Mouse (Mus musculus): ENCODE results near the gene Znrf4.

The Znrf4 gene

GRCm38 (mm10) chr17:56487441-56487888, 24.8 kb downstream of the Znrf4 start:
- peak; percentile 88 for DNase-seq

GRCm38 (mm10) chr17:56485926-56486325, 26.3 kb downstream of the Znrf4 start:
- DNase-seq, result no peak

GRCm38 (mm10) chr17:56485118-56485517, 27.1 kb downstream of the Znrf4 start:
- DNase-seq, result no peak

GRCm38 (mm10) chr17:56482671-56483070, 29.6 kb downstream of the Znrf4 start:
- DNase-seq, result no peak

DNA sequence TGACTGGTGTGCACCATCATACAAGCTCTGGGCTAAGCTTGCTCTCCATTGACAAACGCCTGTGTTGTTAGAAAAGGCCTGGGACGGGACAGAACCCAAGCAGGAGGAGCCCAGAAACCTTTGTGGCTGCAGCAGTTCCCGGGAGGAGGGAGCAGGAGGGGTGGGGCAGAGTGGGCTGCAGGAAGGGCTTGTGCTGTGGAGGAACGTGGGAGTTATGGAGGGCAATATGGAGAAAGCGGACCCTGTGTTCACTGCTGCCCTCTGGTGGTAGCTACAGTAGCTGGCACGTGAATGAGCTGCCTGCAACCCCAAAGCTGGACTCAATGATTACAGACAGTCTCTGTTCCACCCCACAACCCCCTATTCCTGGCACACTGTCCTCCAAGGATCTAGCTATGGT, 32.9 kb downstream of the Znrf4 start:
- peak; percentile 79 for DNase-seq

GRCm38 (mm10) chr17:56478191-56478611, 34.0 kb downstream of the Znrf4 start:
- no peak for DNase-seq

GRCm38 (mm10) chr17:56477191-56477818, 34.9 kb downstream of the Znrf4 start:
- DNase-seq, result no peak

- peak; percentile 97 for DNase-seq
These were observed 35.9 kb downstream of the Znrf4 start, which contains the start of gene Ptprs for GRCm38 (mm10) chr17:56476402-56476752. Gene Ptprs, minus strand, starts transcription at chr17:56476483.

DNA sequence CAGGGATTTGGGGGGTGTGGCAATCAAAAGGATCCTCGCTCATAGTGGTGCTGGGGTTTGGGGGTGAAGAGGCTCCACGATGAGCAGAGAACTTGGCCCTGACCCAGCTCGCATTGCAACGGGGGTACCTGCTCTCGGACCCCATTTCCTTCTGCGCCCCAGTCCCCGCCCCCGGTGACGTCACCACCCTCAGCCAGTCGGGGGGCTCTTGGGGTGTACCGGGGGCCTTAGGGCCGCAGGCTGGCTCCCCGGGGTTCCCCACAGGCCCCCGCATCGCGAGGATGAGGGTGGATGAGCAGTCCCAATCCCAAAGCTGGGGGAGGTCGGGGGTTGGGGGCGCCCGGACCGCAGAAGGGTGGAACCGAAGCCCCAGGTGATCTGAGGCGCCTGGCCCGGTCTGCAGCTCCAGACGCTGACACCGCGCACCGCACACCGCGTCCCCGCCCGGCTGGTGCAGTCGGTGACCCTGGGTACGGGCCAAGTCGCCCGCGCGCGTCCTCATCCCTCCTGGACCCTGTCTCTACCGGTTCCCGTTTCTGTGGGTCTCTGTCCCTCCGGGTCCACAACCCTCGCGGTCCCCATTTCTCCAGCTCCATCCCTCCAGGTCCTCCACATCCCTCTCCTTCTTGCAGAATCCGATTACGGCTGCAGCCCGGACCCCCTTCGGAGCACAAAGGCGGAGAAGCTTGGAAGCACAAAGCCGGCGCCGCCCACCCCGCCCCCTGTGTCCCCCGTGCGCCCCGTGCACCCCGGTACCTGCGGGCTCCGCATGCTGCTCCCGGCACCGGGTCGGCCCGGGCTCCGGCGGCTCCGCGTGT, 36.4 kb downstream of the Znrf4 start:
- no peak for DNase-seq

- peak; percentile 88 for DNase-seq
These were observed 37.2 kb downstream of the Znrf4 start for GRCm38 (mm10) chr17:56474831-56475581.

DNA sequence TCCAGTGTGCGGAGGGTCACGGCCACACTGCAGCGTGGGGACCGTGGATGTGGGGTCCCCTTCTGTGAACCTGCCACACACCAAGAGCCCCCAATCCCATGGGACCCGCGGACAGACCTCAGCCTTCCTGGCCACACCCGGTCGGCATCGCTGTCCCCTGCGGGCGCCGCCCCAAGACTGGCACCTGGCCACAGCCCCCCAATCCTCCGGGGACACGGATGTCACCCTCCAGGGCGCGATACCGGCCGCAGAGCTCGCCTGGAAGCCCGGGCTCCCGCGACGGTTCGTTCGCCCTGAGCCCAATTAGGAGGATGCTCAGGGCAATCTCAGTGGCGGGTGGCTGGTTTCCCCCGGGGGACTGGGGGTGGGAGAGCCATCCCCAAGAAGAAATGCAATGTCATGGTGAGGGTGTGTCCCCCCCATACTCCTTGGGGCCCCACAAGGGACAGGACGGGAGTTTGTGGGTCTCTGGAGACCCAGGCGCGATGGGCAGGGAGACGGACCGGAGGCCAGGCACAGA, 37.9 kb downstream of the Znrf4 start:
- DNase-seq, result no peak

- DNase-seq, result no peak
These were observed 38.7 kb downstream of the Znrf4 start for GRCm38 (mm10) chr17:56473611-56473905.

DNA sequence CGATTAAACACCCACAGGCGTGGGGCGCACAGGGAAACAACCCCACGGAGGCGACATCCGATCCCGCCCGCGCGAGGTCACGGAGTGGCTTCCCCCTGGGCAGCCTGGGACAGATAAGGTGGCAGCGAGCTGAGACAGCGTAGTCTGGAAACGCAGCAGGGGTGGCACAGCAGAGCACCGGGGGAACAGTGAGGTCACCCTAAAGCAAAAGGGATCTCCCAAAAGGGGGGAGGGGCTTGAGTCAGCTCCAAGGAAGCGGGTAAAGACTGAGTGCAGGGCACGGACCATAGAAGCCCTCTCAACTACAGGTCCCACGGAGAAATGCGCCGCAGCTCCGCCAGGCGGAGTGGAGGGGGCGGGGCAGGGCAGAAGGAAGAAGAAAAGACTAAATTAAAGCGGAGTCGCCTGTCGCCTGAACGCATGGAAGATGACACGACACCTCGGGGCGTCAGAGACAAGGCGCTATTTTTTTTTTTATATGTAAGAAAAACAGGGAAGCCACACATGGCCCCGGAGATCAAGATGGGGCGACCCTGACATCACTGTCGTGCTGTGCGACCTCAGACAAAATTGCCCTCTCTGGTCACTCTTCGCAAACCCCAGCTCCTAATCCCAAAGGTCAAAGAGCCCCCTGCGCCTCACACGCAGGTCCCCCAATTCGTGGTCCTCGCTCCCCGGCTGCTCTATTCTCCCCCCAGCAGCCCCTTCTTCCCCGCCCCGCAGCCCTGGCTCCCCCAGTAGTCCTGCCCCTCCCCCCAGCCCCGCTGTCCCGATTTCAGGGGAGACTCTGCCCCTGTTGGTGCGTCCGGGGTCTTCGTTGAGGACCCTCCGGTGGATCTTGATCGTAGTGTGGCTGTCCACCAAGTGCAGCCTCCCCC, 39.3 kb downstream of the Znrf4 start:
- DNase-seq, result peak; percentile 72

- no peak for DNase-seq
These were observed 40.1 kb downstream of the Znrf4 start for GRCm38 (mm10) chr17:56472121-56472520.

DNA sequence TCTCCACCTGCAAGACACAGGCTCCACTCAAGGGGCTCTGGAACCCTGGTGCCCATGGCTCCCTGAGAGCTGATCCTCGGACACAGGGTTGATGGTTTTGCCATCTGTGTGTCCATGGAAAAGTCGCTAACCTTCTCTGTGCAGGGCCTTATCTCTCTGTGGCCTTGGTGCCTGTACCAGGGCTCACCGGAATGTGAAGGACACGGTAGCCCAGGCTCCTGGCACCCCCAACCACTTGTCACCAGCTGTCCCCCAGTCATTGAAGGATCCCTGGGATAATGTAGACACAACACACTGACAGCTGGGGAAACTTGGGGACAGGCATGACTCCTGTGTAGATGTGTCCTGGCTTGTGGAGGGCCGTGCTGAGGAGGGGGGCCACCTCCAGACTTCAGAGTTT, 41.1 kb downstream of the Znrf4 start:
- DNase-seq, result no peak

DNA sequence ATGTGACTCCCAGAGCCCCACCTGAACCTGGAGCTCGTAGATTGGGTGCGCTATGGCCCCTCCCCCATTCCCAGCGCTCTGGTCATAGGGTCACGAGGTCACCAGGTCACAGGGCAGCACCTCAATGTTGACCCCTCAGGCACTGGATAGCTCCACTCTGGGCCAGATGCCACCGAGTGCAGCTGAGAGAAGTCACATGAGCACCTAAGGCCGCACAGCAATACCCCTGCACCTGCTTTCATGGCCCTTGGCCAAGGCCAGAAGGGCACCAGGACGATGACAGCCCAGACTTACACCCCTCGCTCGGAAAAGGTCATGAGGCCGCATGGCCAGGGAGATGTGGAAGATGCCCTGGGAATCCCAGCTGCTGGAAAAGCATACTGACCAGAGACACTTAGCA, 41.7 kb downstream of the Znrf4 start:
- no peak for DNase-seq

GRCm38 (mm10) chr17:56470001-56470436, 42.2 kb downstream of the Znrf4 start:
- peak; percentile 55 for DNase-seq

- DNase-seq, result no peak
These were observed 43.0 kb downstream of the Znrf4 start for GRCm38 (mm10) chr17:56469275-56469674.

DNA sequence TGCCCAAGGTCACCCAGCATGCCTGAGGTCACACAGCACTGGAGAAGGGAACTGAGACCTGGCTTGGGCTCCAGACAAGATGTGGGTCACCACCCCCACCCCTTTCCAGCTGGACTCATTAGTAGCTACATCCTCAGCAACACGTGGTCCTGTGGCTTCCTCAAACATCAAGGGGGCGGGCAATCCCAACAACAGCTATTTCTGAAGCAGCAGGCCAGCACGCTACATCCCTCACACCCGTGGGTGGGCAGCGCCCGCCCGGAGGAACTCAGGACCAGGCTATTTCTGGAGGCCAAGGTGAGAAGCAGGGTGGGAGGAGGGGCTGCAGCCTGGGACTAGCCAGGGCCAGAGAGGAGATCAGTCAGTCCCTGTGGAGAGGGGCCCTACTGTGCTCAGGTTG, 43.4 kb downstream of the Znrf4 start:
- DNase-seq, result no peak

DNA sequence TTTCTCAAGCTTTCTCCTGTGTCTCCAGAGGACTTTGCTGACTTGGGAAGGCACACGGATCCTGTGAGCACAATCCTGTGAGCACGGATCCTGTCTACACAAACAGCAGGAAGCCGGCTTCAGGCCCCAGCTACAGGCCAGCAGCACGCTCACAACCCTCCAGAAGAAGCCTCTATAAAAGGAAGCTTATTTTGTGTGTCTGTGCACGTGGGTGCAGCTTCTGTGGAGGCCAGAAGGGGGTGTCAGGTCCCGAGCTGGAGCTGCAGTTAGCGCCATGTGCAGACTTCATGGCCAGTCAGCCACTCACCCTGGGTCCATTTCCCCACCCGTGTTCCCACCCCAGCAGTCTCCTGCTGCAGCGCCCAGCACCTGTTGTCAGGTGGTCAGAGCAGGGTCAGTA, 43.9 kb downstream of the Znrf4 start:
- DNase-seq, result no peak

DNA sequence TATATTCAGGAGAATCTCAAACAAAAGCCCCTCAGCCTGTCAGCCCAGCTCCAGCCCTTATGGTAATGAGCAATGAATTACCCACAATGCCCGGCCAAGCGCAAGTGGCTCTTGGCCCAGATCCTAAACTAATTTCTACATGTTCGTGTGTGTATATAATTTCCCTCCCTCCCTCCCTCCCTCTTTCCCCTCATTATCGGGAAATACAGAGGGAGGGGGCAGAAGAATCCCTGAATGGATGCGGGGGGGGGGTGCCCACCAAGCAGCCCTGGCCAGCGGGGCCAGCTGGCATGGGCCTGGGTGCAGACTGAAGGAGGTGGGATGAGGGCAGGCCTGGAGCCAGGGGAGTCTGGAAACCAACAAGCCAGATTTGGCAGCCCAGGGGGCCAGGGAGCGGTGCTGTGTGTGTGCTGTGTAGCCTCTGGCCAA, 44.8 kb downstream of the Znrf4 start:
- DNase-seq, result peak; percentile 64

DNA sequence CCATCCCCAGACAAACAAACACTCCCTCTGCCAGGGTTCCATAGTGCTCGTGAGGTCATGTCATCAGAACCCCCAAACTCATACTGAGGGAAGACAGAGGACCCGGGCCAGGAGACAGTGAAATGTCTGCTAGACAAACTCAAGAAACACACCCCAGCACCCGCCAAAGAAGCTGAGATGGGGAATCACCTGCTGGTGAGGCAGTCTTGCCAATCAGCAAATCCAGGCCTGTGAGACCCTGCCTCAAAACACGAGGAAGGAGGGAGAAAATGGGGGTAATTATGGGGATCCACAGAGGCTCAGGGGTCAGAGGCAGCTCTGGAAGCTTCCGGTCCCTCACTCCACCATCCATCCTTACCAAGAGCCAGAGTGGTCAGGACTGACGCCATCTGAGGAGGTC, 45.5 kb downstream of the Znrf4 start:
- DNase-seq, result no peak

GRCm38 (mm10) chr17:56464817-56465216, 47.4 kb downstream of the Znrf4 start:
- no peak for DNase-seq

All from embryo, embryonic 11 days (tissue).